Mouse (Mus musculus) ES-E14 (cell line): Measurements from ENCODE around the gene Arap2.

Experiments used
- HCFC1 ChIP-seq: IDR thresholded peaks from 2 replicates; pipeline ENCODE4 v1.6.1; 2012; ENCODE audit warnings: low read length, inconsistent platforms, borderline replicate concordance; ENCODE audit not compliant: insufficient read depth
- MAFK ChIP-seq: IDR thresholded peaks from 2 replicates; pipeline ENCODE4 v1.6.1; 2014; ENCODE audit warnings: mild to moderate bottlenecking, low read depth, low read length, inconsistent platforms; ENCODE audit not compliant: insufficient read depth

DNA sequence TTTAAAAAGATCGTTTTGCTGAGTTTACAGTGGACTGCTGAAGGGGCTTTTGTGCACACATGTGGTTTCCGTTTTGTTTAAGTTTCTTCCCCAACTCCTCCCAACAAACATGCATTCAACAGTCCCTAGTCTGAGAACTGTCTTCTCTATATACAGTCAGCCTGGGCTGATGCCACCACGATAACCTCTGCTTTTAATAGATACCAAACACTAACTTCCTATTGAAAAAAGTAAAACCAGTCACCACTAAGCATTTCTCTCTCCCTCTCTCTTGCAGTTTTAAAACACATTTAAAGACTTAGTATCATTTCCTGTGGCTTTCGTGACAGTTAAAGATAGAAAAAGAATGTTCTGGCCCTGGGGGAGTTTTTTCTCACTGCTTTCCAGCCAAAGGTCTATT lies 50.5 kb downstream of the Arap2 start:
- no peak for TF ChIP-seq HCFC1
- no peak for TF ChIP-seq MAFK
